Mouse (Mus musculus) forebrain, postnatal 0 days (tissue): ENCODE data around the gene Pam16. TPM values are rescaled to one million over a fixed set of nuclear protein-coding genes. Genes with fewer than 3 reads are reported as not detected.
"Not testable (repeated sequence)": the region's sequence is repeated elsewhere in the genome, so short reads cannot be mapped to it uniquely, and the experiment has no call there.

Experiments used
- ATAC-seq: fragments of 200-750 bp; cut with Nextera tagmentation; 2 replicates; pipeline ENCODE4 v1.8.0; 2017; ENCODE audit warnings: mild to moderate bottlenecking, moderate library complexity
- DNase-seq: peaks from one replicate; pipeline ENCODE4 v3.0.0-alpha.2; 2015
- H3K27ac ChIP-seq: fragments of 300-500 bp; sonication (generic); 2 replicates; pipeline ENCODE4 v1.5.1; 2014; ENCODE audit warnings: low read depth, mild to moderate bottlenecking, antibody characterized with exemption, low read length, moderate library complexity, mixed read lengths
- H3K27me3 ChIP-seq: fragments of 300-500 bp; sonication (generic); 2 replicates; pipeline ENCODE4 v1.6.1; 2014; ENCODE audit warnings: mild to moderate bottlenecking, low read length, mixed read lengths; ENCODE audit not compliant: insufficient read depth
- H3K36me3 ChIP-seq: fragments of 300-500 bp; sonication (generic); 2 replicates; pipeline ENCODE4 v1.6.1; 2014; ENCODE audit warnings: mild to moderate bottlenecking, moderate library complexity; ENCODE audit not compliant: insufficient read depth
- H3K4me1 ChIP-seq: fragments of 300-500 bp; sonication (generic); 2 replicates; pipeline ENCODE4 v1.6.1; 2014; ENCODE audit warnings: antibody characterized with exemption; ENCODE audit not compliant: insufficient read depth
- H3K4me2 ChIP-seq: fragments of 300-500 bp; sonication (generic); 2 replicates; pipeline ENCODE4 v1.6.1; 2014; ENCODE audit warnings: low read depth, mild to moderate bottlenecking, moderate library complexity
- H3K4me3 ChIP-seq: fragments of 300-500 bp; sonication (generic); 2 replicates; pipeline ENCODE4 v1.5.1; 2014; ENCODE audit warnings: low read depth, low read length, mixed read lengths
- H3K9ac ChIP-seq: fragments of 300-500 bp; sonication (generic); 2 replicates; pipeline ENCODE4 v1.6.1; 2014; ENCODE audit warnings: mild to moderate bottlenecking
- H3K9me3 ChIP-seq: fragments of 300-500 bp; sonication (generic); 2 replicates; pipeline ENCODE4 v1.6.1; 2016; ENCODE audit warnings: low read length
- CTCF ChIP-seq: sonication (generic); IDR thresholded peaks from 2 replicates; pipeline ENCODE4 v1.5.1; 2016; ENCODE audit warnings: antibody characterized with exemption, control low read depth, low read depth
- WGBS: fragments of 180-500 bp; shearing (Covaris S2); extraction: QIAGEN DNeasy Blood & Tissue Kit; methylation state at CpG from one replicate; pipeline ENCODE4 v1.1.7; 2014; 5-methylcytosine and 5-hydroxymethylcytosine counted together
- polyA plus RNA-seq: library from polyadenylated mRNA; unstranded; fragments of >200 nt; fragmentation: Nextera tagmentation; extraction: Ambion mirVana; gene quantifications from 2 replicates; pipeline ENCODE4 v1.2.1, GENCODE M21; 2015
- total RNA-seq: library from RNA; depleted of rRNA; stranded (reverse); fragments of >200 nt; gene quantifications from 2 replicates; pipeline ENCODE4 v1.2.3, GENCODE M21; 2014

Pam16 gene
- total and polyA plus RNA-seq, 2 experiments from 2014 or later, result 54.5 to 138 TPM

GRCm38 (mm10) chr16:4585642-4586530 lies 38.9 kb downstream of the Pam16 start:
- no peak for DNase-seq
- H3K4me3 ChIP-seq, result peak overlapping the region; percentile 61

GRCm38 (mm10) chr16:4584438-4584837 lies 40.4 kb downstream of the Pam16 start:
- TF ChIP-seq CTCF, result no peak
- Histone ChIP-seq H3K9ac (no peak overlapping the region), H3K4me2 (no peak overlapping the region), H3K27ac (no peak overlapping the region), H3K9me3 (no peaks in the 10 kb centered on the region), H3K36me3 (no peaks in the 10 kb centered on the region), H3K4me1 (peaks cover 7% of the 10 kb centered on the region; the same call in 1 of the 2 replicates), H3K27me3 (no peaks in the 10 kb centered on the region), H3K4me3 (no peak overlapping the region)
- DNase-seq, result no peak
- WGBS, result 79% methylated on average over 5 of the region's 5 CpGs
- ATAC-seq, result no peak

More at GRCm38 (mm10) chr16:4585642-4586530, 38.9 kb downstream of the Pam16 start:
- H3K27ac ChIP-seq, result peak overlapping the region; percentile 66
- H3K9ac ChIP-seq, result peak overlapping the region; percentile 68
- no peak for TF ChIP-seq CTCF
- H3K4me1 ChIP-seq, result peaks cover 7% of the 10 kb centered on the region; the same call in 1 of the 2 replicates
- ATAC-seq, result peak; percentile 51
- peak overlapping the region; percentile 89 for H3K4me2 ChIP-seq
- WGBS, result 13% methylated on average over 14 of the region's 14 CpGs
- H3K36me3 ChIP-seq, result no peaks in the 10 kb centered on the region
- H3K9me3 ChIP-seq, result no peaks in the 10 kb centered on the region
- H3K27me3 ChIP-seq, result no peaks in the 10 kb centered on the region

GRCm38 (mm10) chr16:4583807-4584206 lies 41.0 kb downstream of the Pam16 start:
- 82% methylated on average over 3 of the region's 3 CpGs for WGBS
- DNase-seq, result no peak
- H3K4me1 ChIP-seq, result peaks cover 7% of the 10 kb centered on the region; the same call in 1 of the 2 replicates
- ATAC-seq, result no peak
- H3K9me3 ChIP-seq, result no peaks in the 10 kb centered on the region
- no peak overlapping the region for H3K4me3 ChIP-seq
- no peaks in the 10 kb centered on the region for H3K36me3 ChIP-seq
- no peak for TF ChIP-seq CTCF
- H3K27ac ChIP-seq, result no peak overlapping the region
- H3K27me3 ChIP-seq, result no peaks in the 10 kb centered on the region
- H3K9ac ChIP-seq, result no peak overlapping the region
- H3K4me2 ChIP-seq, result no peak overlapping the region

GRCm38 (mm10) chr16:4581179-4581578 lies 43.6 kb downstream of the Pam16 start:
- not testable (repeated sequence) for H3K36me3 ChIP-seq, ATAC-seq, H3K27ac ChIP-seq, H3K4me3 ChIP-seq, H3K4me1 ChIP-seq, H3K9ac ChIP-seq, H3K27me3 ChIP-seq, DNase-seq, H3K9me3 ChIP-seq, H3K4me2 ChIP-seq
- WGBS, result 95% methylated on average over 3 of the region's 4 CpGs

- Histone ChIP-seq H3K9me3 (no peaks in the 10 kb centered on the region), H3K27ac (no peak overlapping the region), H3K9ac (no peak overlapping the region), H3K4me2 (no peak overlapping the region), H3K27me3 (no peaks in the 10 kb centered on the region), H3K4me3 (no peak overlapping the region), H3K36me3 (no peaks in the 10 kb centered on the region), H3K4me1 (no peaks in the 10 kb centered on the region)
- WGBS, result 82% methylated on average over 7 of the region's 7 CpGs
- ATAC-seq (no peak), DNase-seq (no peak)
- no peak for TF ChIP-seq CTCF
Observed at GRCm38 (mm10) chr16:4578630-4579029, 46.2 kb downstream of the Pam16 start.

GRCm38 (mm10) chr16:4576873-4577272 lies 47.9 kb downstream of the Pam16 start:
- Histone ChIP-seq H3K4me3 (no peak overlapping the region), H3K4me1 (no peaks in the 10 kb centered on the region), H3K4me2 (no peak overlapping the region), H3K27ac (no peak overlapping the region), H3K36me3 (no peaks in the 10 kb centered on the region), H3K27me3 (no peaks in the 10 kb centered on the region), H3K9me3 (no peaks in the 10 kb centered on the region), H3K9ac (no peak overlapping the region)
- no peak for TF ChIP-seq CTCF
- DNase-seq, result no peak
- ATAC-seq, result no peak
- 63% methylated on average over 2 of the region's 2 CpGs for WGBS

GRCm38 (mm10) chr16:4576038-4576437 lies 48.8 kb downstream of the Pam16 start:
- H3K27me3 ChIP-seq, result no peaks in the 10 kb centered on the region
- H3K4me2 ChIP-seq, result no peak overlapping the region
- DNase-seq (no peak), ATAC-seq (no peak)
- no peak for TF ChIP-seq CTCF
- H3K9me3 ChIP-seq, result no peaks in the 10 kb centered on the region
- no peak overlapping the region for H3K9ac ChIP-seq
- H3K4me3 ChIP-seq, result no peak overlapping the region
- no peaks in the 10 kb centered on the region for H3K36me3 ChIP-seq
- no peak overlapping the region for H3K27ac ChIP-seq
- 47% methylated on average over 2 of the region's 2 CpGs for WGBS
- H3K4me1 ChIP-seq, result no peaks in the 10 kb centered on the region
